Mouse (Mus musculus) stomach, postnatal 0 days (tissue): ENCODE measurements around the gene Spn.

ENCODE experiments used
- CTCF ChIP-seq: IDR thresholded peaks from 2 replicates; pipeline ENCODE4 v1.5.1; 2016; ENCODE audit warnings: antibody characterized with exemption, low read depth, mild to moderate bottlenecking, moderate library complexity
- EP300 ChIP-seq: optimal IDR thresholded peaks from 2 replicates; pipeline ENCODE3; 2016; ENCODE audit warnings: antibody characterized with exemption

DNA sequence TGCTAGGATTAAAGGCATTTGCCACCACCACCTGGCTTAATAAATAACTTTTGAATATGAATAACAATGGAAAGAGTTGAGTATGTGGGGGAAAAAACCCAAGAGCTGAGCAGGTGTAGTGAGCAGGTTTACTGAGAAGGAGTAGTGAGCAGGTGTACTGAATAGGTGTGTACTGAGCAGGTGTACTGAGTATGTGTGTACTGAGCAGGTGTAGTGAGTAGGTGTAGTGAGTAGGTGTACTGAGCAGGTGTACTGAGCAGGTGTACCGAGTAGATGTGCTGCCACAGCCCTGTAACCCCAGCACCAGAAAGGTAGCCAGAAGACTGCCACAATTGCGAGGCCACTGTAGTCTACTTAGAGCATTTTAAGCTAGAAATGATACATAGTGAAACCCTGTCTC, 52.8 kb downstream of the Spn start:
- TF ChIP-seq CTCF (no peak), EP300 (no peak)
